Mouse (Mus musculus) heart, embryonic 13.5 days (tissue): ENCODE measurements around the gene Zswim8. TPM values are rescaled to one million over a fixed set of nuclear protein-coding genes. Genes with fewer than 3 reads are reported as not detected.
A peak's percentile ranks its signal among the peaks of the same experiment; 100 is the strongest.

ENCODE experiments used
- ATAC-seq: fragments of 200-750 bp; cut with Nextera tagmentation; 2 replicates; pipeline ENCODE4 v1.8.0; 2017; ENCODE audit warnings: moderate TSS enrichment; ENCODE audit not compliant: insufficient number of reproducible peaks, low FRiP score, low TSS enrichment; ENCODE audit errors: extremely low read depth
- H3K27ac ChIP-seq: fragments of 300-500 bp; sonication (generic); replicated peaks from 2 replicates; pipeline ENCODE4 v1.5.1; 2015; ENCODE audit warnings: moderate library complexity, mild to moderate bottlenecking, inconsistent platforms
- H3K27me3 ChIP-seq: fragments of 300-500 bp; sonication (generic); replicated peaks from 2 replicates; pipeline ENCODE4 v1.6.1; 2015; ENCODE audit warnings: mild to moderate bottlenecking, inconsistent platforms
- H3K36me3 ChIP-seq: fragments of 300-500 bp; sonication (generic); 2 replicates; pipeline ENCODE4 v1.6.1; 2015; ENCODE audit warnings: mild to moderate bottlenecking, inconsistent platforms
- H3K4me1 ChIP-seq: fragments of 300-500 bp; sonication (generic); 2 replicates; pipeline ENCODE4 v1.6.1; 2015; ENCODE audit warnings: inconsistent platforms
- H3K4me2 ChIP-seq: fragments of 300-500 bp; sonication (generic); 2 replicates; pipeline ENCODE4 v1.6.1; 2015; ENCODE audit warnings: inconsistent platforms, mild to moderate bottlenecking, moderate library complexity
- H3K4me3 ChIP-seq: fragments of 300-500 bp; sonication (generic); 2 replicates; pipeline ENCODE4 v1.5.1; 2015; ENCODE audit warnings: moderate library complexity, mild to moderate bottlenecking, inconsistent platforms
- H3K9ac ChIP-seq: fragments of 300-500 bp; sonication (generic); 2 replicates; pipeline ENCODE4 v1.6.1; 2015; ENCODE audit warnings: inconsistent platforms, mild to moderate bottlenecking, moderate library complexity
- H3K9me3 ChIP-seq: fragments of 300-500 bp; sonication (generic); 2 replicates; pipeline ENCODE4 v1.6.1; 2016; ENCODE audit warnings: inconsistent platforms
- WGBS: fragments of 180-500 bp; shearing (Covaris S2); methylation state at CpG from one replicate; pipeline ENCODE4 v1.1.7; 2015; ENCODE audit warnings: mixed read lengths; 5-methylcytosine and 5-hydroxymethylcytosine counted together
- polyA plus RNA-seq: library from polyadenylated mRNA; unstranded; fragments of >200 nt; fragmentation: Nextera tagmentation; extraction: Ambion mirVana; gene quantifications from 2 replicates; pipeline ENCODE4 v1.2.1, GENCODE M21; 2015

Zswim8 gene
- polyA plus RNA-seq, 1 experiment from 2014 or later, result 23.4 TPM

- Histone ChIP-seq H3K9me3 (no peaks in the 10 kb centered on the region), H3K27ac (peak overlapping the region; percentile 91; the same call in 1 of the 2 replicates), H3K4me1 (peaks cover 38% of the 10 kb centered on the region), H3K9ac (peak overlapping the region; percentile 99), H3K4me3 (peak overlapping the region; percentile 99), H3K27me3 (no peaks in the 10 kb centered on the region), H3K4me2 (peak overlapping the region; percentile 87), H3K36me3 (peaks cover 53% of the 10 kb centered on the region)
- ATAC-seq, result no peak
- 9% methylated on average over 10 of the region's 10 CpGs for WGBS
These were observed 887 bp downstream of the Zswim8 start for GRCm38 (mm10) chr14:20708239-20708638.

- peak; percentile 22; the same call in 1 of the 2 replicates for ATAC-seq
- 24% methylated on average over 11 of the region's 11 CpGs for WGBS
- peak overlapping the region; percentile 83 for H3K27ac ChIP-seq
- no peak overlapping the region for H3K4me3 ChIP-seq
- peaks cover 38% of the 10 kb centered on the region for H3K4me1 ChIP-seq
- peaks cover 91% of the 10 kb centered on the region for H3K36me3 ChIP-seq
- H3K9me3 ChIP-seq, result no peaks in the 10 kb centered on the region
- H3K9ac ChIP-seq, result peak overlapping the region; percentile 64
- H3K4me2 ChIP-seq, result peak overlapping the region; percentile 24; the same call in 1 of the 2 replicates
- no peaks in the 10 kb centered on the region for H3K27me3 ChIP-seq
These were observed 6.5 kb downstream of the Zswim8 start for GRCm38 (mm10) chr14:20713832-20714231.

GRCm38 (mm10) chr14:20718443-20718842, 11.1 kb downstream of the Zswim8 start:
- ATAC-seq, result no peak
- Histone ChIP-seq H3K27ac (no peak overlapping the region), H3K4me2 (no peak overlapping the region), H3K4me1 (peaks cover 17% of the 10 kb centered on the region), H3K4me3 (no peak overlapping the region), H3K27me3 (no peaks in the 10 kb centered on the region), H3K36me3 (peaks cover 100% of the 10 kb centered on the region), H3K9ac (no peak overlapping the region), H3K9me3 (no peaks in the 10 kb centered on the region)
- WGBS, result 85% methylated on average over 10 of the region's 10 CpGs

GRCm38 (mm10) chr14:20719767-20720166, 12.4 kb downstream of the Zswim8 start:
- Histone ChIP-seq H3K27me3 (no peaks in the 10 kb centered on the region), H3K4me1 (peaks cover 5% of the 10 kb centered on the region), H3K27ac (no peak overlapping the region), H3K4me2 (no peak overlapping the region), H3K4me3 (no peak overlapping the region), H3K9ac (no peak overlapping the region), H3K36me3 (peaks cover 100% of the 10 kb centered on the region), H3K9me3 (no peaks in the 10 kb centered on the region)
- WGBS, result 90% methylated on average over 12 of the region's 12 CpGs
- no peak for ATAC-seq

GRCm38 (mm10) chr14:20721371-20721770, 14.0 kb downstream of the Zswim8 start:
- no peak overlapping the region for H3K9ac ChIP-seq
- no peak overlapping the region for H3K27ac ChIP-seq
- 87% methylated on average over 4 of the region's 4 CpGs for WGBS
- no peak overlapping the region for H3K4me2 ChIP-seq
- H3K36me3 ChIP-seq, result peaks cover 100% of the 10 kb centered on the region
- H3K4me1 ChIP-seq, result peaks cover 17% of the 10 kb centered on the region
- no peaks in the 10 kb centered on the region for H3K27me3 ChIP-seq
- ATAC-seq, result no peak
- no peak overlapping the region for H3K4me3 ChIP-seq
- H3K9me3 ChIP-seq, result no peaks in the 10 kb centered on the region

GRCm38 (mm10) chr14:20723006-20723405, 15.7 kb downstream of the Zswim8 start:
- no peak overlapping the region for H3K4me2 ChIP-seq
- peaks cover 17% of the 10 kb centered on the region for H3K4me1 ChIP-seq
- no peak overlapping the region for H3K27ac ChIP-seq
- ATAC-seq, result no peak
- 87% methylated on average over 12 of the region's 12 CpGs for WGBS
- H3K4me3 ChIP-seq, result no peak overlapping the region
- H3K36me3 ChIP-seq, result peaks cover 100% of the 10 kb centered on the region
- no peaks in the 10 kb centered on the region for H3K9me3 ChIP-seq
- H3K9ac ChIP-seq, result no peak overlapping the region
- H3K27me3 ChIP-seq, result no peaks in the 10 kb centered on the region

- no peak overlapping the region; the same call in 1 of the 2 replicates for H3K9ac ChIP-seq
- no peaks in the 10 kb centered on the region for H3K9me3 ChIP-seq
- H3K27me3 ChIP-seq, result no peaks in the 10 kb centered on the region
- no peak overlapping the region for H3K27ac ChIP-seq
- H3K36me3 ChIP-seq, result peaks cover 100% of the 10 kb centered on the region
- no peak for ATAC-seq
- 21% methylated on average over 5 of the region's 5 CpGs for WGBS
- H3K4me3 ChIP-seq, result no peak overlapping the region
- H3K4me1 ChIP-seq, result peaks cover 17% of the 10 kb centered on the region
- H3K4me2 ChIP-seq, result no peak overlapping the region
These were observed 16.7 kb downstream of the Zswim8 start for GRCm38 (mm10) chr14:20724043-20724442.

GRCm38 (mm10) chr14:20725660-20726339, 18.4 kb downstream of the Zswim8 start:
- peak overlapping the region; percentile 71 for H3K9ac ChIP-seq

GRCm38 (mm10) chr14:20729871-20730270, 22.5 kb downstream of the Zswim8 start:
- Histone ChIP-seq H3K9ac (no peak overlapping the region), H3K9me3 (no peaks in the 10 kb centered on the region), H3K4me2 (no peak overlapping the region), H3K4me1 (peaks cover 37% of the 10 kb centered on the region), H3K4me3 (no peak overlapping the region), H3K36me3 (peaks cover 77% of the 10 kb centered on the region), H3K27me3 (no peaks in the 10 kb centered on the region), H3K27ac (no peak overlapping the region)
- no peak for ATAC-seq
- WGBS, result 83% methylated on average over 9 of the region's 9 CpGs

More at GRCm38 (mm10) chr14:20725660-20726339, 18.4 kb downstream of the Zswim8 start:
- Histone ChIP-seq H3K4me2 (peak overlapping the region; percentile 16; the same call in 1 of the 2 replicates), H3K9me3 (no peaks in the 10 kb centered on the region), H3K36me3 (peaks cover 100% of the 10 kb centered on the region), H3K27ac (peak overlapping the region; percentile 78), H3K27me3 (no peaks in the 10 kb centered on the region), H3K4me1 (peaks cover 17% of the 10 kb centered on the region), H3K4me3 (0 out of 2 replicates have a peak overlapping the region, but pooled peaks have one; percentile 5)
- WGBS, result 22% methylated on average over 6 of the region's 6 CpGs
- ATAC-seq, result no peak

GRCm38 (mm10) chr14:20730853-20731602, 23.7 kb downstream of the Zswim8 start:
- H3K4me3 ChIP-seq, result no peak overlapping the region
- no peaks in the 10 kb centered on the region for H3K27me3 ChIP-seq
- peaks cover 77% of the 10 kb centered on the region for H3K36me3 ChIP-seq
- no peak overlapping the region for H3K9ac ChIP-seq
- no peaks in the 10 kb centered on the region for H3K9me3 ChIP-seq
- whole genome bisulfite sequencing, result 87% methylated on average over 9 of the region's 9 CpGs
- no peak overlapping the region for H3K4me2 ChIP-seq
- no peak for ATAC-seq
- peaks cover 37% of the 10 kb centered on the region for H3K4me1 ChIP-seq
- no peak overlapping the region for H3K27ac ChIP-seq

GRCm38 (mm10) chr14:20733041-20733951, 25.9 kb downstream of the Zswim8 start:
- Histone ChIP-seq H3K27me3 (no peaks in the 10 kb centered on the region), H3K9me3 (no peaks in the 10 kb centered on the region), H3K36me3 (peaks cover 74% of the 10 kb centered on the region), H3K27ac (peak overlapping the region; percentile 93), H3K9ac (peak overlapping the region; percentile 98), H3K4me3 (peak overlapping the region; percentile 78), H3K4me2 (peak overlapping the region; percentile 88), H3K4me1 (peaks cover 50% of the 10 kb centered on the region)
- WGBS, result 36% methylated on average over 12 of the region's 12 CpGs
- ATAC-seq, result no peak
